Mouse (Mus musculus) spleen, adult 2 months (tissue): Measurements from ENCODE around the gene Pawr.

Experiments
- CTCF ChIP-seq: fragments of 200-500 bp; IDR thresholded peaks from 2 replicates; pipeline ENCODE4 v1.5.1; 2011; ENCODE audit warnings: mild to moderate bottlenecking, inconsistent platforms; ENCODE audit not compliant: insufficient read depth, insufficient read length, insufficient replicate concordance; ENCODE audit errors: extremely low read depth
- POLR2A ChIP-seq: fragments of 200-500 bp; IDR thresholded peaks from 2 replicates; pipeline ENCODE4 v1.6.1; 2011; ENCODE audit warnings: low read depth, low read length, inconsistent platforms

DNA sequence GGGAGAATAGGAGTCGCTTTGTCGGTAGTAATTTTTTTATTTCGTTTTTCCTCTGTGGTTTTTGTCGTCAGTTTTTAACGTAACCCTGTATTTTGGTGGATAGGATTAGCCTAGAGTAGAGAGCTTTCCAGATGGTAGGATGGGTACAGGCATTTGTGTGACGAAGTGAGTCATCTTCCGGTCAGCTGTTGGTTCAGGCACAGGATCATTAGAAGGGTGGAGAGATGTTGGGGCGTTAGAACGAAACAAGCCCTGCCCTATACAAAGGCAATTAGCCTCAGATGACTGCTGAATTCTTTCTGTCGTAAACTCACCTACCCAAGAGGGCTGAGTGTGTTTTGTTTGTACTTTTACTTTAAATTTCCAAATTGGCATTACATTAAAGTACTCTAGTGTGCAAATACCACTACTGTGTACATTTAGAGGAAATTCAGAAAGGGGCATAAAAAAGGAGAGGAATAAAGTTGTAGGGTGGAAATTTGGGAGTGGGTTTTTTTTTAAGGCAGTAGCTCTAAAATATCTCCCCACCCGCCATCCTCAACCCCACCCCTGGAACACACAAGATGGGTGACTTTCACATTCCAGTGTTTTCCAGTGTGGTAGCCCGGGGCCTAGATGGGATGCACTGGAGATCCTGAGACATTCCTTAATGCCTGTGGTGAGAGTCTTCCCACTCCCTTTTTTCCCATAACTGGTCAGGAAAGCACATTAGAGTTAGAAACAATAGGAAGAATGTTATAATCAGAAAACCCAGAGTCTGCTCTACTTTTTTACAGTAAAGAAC, 40.0 kb upstream of the Pawr start:
- TF ChIP-seq CTCF, result no peak
- no peak for TF ChIP-seq POLR2A
